Mouse (Mus musculus) E14TG2a.4 (cell line): ENCODE results near the gene Akr1d1.

Experiments
- H3K27me3 ChIP-seq: 2 replicates; pipeline ENCODE4 v1.6.1; 2014; ENCODE audit warnings: low read length, control low read depth; ENCODE audit not compliant: insufficient read depth
- H3K36me3 ChIP-seq: 2 replicates; pipeline ENCODE4 v1.6.1; 2014; ENCODE audit warnings: low read length, control low read depth; ENCODE audit not compliant: insufficient read depth
- H3K4me1 ChIP-seq: replicated peaks from 2 replicates; pipeline ENCODE4 v1.6.1; 2014; ENCODE audit warnings: low read depth, low read length, control low read depth
- H3K4me3 ChIP-seq: replicated peaks from 2 replicates; pipeline ENCODE4 v1.5.1; 2014; ENCODE audit warnings: mild to moderate bottlenecking, low read length
- H3K9me3 ChIP-seq: 2 replicates; pipeline ENCODE4 v1.6.1; 2014; ENCODE audit warnings: low read length, control low read depth
- CTCF ChIP-seq: conservative IDR thresholded peaks from 2 replicates; pipeline ENCODE4 v1.5.1; 2014; ENCODE audit warnings: low read length
- NANOG ChIP-seq: IDR thresholded peaks from 2 replicates; pipeline ENCODE4 v1.6.1; 2014; ENCODE audit warnings: borderline replicate concordance, low read length, mixed read lengths
- POU5F1 ChIP-seq: IDR thresholded peaks from 2 replicates; pipeline ENCODE4 v1.6.1; 2014; ENCODE audit warnings: low read length, borderline replicate concordance

The Akr1d1 gene

DNA sequence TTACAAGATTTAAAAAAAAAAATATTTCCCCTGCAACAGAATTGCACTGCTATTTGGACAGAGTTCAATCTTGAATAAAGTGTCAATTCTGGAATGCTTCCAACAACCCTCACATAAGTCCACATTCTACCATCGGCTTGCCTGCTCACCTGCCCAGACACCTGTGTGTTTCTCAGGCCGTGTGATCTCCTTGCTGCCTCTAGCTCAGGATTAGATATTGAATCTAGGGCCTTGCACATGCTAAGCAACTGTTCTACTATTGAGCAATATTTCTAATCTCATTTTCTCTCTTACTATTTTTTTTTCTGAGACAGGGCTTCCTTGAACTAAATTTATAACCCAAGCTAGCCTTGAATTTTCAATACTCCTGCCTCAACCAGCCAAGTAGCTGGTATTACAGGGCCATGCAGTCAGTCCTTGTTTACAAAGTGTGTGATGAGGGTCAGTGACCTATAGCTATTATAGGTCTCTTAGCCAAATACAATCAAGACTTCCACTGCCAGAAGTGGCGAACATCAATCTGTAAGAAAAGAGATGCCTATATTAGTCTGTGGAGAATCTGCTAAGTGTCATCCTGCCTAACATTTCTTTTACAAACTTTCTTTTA is 23.0 kb upstream of the Akr1d1 start:
- Histone ChIP-seq H3K27me3 (no peaks in the 10 kb centered on the region), H3K4me1 (no peaks in the 10 kb centered on the region), H3K36me3 (no peaks in the 10 kb centered on the region), H3K9me3 (no peaks in the 10 kb centered on the region), H3K4me3 (no peak overlapping the region)
- TF ChIP-seq NANOG (no peak), POU5F1 (no peak), CTCF (no peak)

DNA sequence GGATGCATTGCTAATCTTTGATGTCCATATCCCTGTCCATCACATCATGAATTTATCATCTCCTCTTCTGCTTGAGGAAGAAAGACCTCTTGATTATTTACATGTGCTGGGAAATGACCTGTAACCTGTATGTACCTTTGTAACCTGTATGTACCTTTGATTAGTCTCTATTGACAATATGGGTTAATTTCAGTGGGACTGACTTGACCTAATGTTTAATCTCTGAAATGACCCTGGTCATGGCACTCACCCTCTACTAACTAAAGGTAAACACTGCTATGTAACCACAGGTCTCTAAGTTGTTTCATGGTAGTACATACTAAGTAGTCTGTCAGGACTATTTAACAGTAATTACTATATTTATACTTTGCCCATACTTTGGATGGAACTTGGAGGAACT is 19.2 kb upstream of the Akr1d1 start:
- Histone ChIP-seq H3K4me3 (no peak overlapping the region), H3K9me3 (no peaks in the 10 kb centered on the region), H3K27me3 (no peaks in the 10 kb centered on the region), H3K36me3 (no peaks in the 10 kb centered on the region), H3K4me1 (no peaks in the 10 kb centered on the region)
- TF ChIP-seq NANOG (no peak), CTCF (no peak), POU5F1 (no peak)

DNA sequence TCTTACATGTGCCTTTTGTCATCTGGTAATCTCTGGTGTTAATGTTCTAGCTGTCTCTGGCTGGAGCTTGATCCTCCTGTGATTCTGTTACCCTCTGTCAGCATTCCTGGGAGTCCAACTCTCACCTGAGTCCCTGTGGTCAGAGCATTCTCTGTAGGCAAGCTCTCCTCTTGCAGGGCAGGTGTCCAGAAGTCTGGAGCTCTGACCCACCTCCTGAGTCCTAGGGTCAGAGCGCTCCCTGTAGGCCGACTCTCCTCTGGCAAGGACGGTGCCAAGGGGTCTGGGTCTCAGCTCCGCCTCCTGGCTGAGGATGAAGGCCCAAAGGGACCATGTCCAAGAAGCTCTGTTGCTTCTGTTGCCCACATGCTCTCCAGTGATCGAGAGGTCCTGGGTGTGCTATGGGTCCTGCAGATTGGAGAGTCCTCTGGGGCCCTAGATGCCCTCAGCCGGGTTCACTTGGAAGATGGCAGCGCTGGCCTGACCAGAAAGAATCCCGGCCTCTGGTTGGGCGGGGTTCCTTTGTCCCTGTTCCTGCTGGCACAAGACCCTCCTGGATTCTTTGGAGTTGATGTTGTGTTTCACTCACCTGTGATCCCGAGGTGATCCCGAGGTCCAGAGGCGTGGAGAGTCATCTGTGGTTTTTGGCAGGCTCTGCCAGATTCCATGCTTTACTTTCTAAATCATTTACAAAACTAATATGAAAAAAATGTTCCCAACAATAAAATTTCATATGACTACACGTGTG is 9.2 kb upstream of the Akr1d1 start:
- H3K27me3 ChIP-seq: no peaks in the 10 kb centered on the region
- H3K9me3 ChIP-seq: peaks cover 24% of the 10 kb centered on the region
- no peak for TF ChIP-seq POU5F1
- TF ChIP-seq NANOG: no peak
- TF ChIP-seq CTCF: no peak
- no peaks in the 10 kb centered on the region for H3K36me3 ChIP-seq
- H3K4me1 ChIP-seq: no peaks in the 10 kb centered on the region
- H3K4me3 ChIP-seq: no peak overlapping the region

DNA sequence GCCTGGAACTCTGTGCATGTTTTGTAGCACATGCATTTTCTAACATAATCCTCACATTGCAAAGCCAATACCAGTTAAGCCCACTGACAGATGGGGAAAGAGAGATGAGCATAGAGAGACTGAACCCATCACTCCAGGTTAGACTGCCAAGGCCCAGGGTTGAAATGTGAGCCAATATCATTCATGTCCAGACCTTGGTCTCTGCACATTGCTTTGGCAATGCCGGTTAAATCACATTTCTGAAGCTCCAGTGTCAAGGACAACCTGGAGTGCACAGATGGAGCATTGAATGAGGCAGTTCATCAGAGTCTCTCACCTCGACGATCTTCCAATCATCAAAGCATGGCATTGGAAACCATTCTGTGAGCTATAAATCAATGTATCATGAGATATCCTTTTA is 2.1 kb downstream of the Akr1d1 start:
- TF ChIP-seq NANOG (no peak), POU5F1 (no peak), CTCF (no peak)
- H3K4me1 ChIP-seq: no peaks in the 10 kb centered on the region
- peaks cover 8% of the 10 kb centered on the region for H3K9me3 ChIP-seq
- H3K27me3 ChIP-seq: no peaks in the 10 kb centered on the region
- H3K36me3 ChIP-seq: no peaks in the 10 kb centered on the region
- H3K4me3 ChIP-seq: no peak overlapping the region

DNA sequence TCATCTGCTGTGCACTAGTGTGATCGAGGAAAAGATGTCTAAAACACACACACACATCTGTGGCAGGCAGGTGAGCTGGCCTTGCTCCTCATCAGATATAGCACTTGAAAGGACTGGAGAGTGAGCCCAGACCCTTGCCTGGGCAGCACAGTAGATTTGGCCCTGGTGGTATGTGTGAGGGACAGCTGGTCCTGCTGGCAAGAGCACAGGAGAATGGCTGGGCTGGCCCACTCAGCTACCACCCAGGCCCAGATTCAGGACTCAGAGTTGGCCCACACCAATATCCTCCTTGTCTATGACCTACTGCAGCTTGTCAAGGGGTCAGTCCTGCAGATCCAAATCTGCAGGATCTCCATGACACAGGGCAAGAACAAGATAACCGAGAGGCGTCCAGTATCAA is 6.9 kb downstream of the Akr1d1 start:
- H3K4me3 ChIP-seq: no peak overlapping the region
- TF ChIP-seq NANOG: no peak
- no peaks in the 10 kb centered on the region for H3K27me3 ChIP-seq
- peaks cover 8% of the 10 kb centered on the region for H3K9me3 ChIP-seq
- H3K36me3 ChIP-seq: no peaks in the 10 kb centered on the region
- H3K4me1 ChIP-seq: no peaks in the 10 kb centered on the region

DNA sequence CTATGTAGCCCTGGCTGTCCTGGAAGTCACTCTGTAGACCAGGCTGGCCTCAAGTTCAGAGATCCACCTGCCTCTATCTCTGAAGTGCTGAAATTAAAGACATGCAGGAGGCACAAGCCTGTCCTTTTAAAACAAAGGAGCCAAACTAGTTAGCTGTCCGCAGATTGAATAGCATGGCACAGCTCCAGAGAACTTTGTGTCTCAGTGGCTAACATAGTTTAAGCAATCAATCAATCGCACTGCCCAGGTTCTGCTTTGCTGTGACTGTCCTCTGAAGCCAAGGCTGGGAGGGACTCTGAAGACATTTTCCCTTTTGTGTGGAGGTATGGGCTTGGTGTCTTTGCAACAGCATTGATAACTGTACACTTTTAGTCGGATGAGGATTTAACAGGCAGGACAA is 7.8 kb downstream of the Akr1d1 start:
- H3K27me3 ChIP-seq: no peaks in the 10 kb centered on the region
- peaks cover 8% of the 10 kb centered on the region for H3K9me3 ChIP-seq
- no peaks in the 10 kb centered on the region for H3K36me3 ChIP-seq
- no peak for TF ChIP-seq CTCF
- TF ChIP-seq NANOG: no peak
- no peak for TF ChIP-seq POU5F1
- no peaks in the 10 kb centered on the region for H3K4me1 ChIP-seq
- H3K4me3 ChIP-seq: no peak overlapping the region

DNA sequence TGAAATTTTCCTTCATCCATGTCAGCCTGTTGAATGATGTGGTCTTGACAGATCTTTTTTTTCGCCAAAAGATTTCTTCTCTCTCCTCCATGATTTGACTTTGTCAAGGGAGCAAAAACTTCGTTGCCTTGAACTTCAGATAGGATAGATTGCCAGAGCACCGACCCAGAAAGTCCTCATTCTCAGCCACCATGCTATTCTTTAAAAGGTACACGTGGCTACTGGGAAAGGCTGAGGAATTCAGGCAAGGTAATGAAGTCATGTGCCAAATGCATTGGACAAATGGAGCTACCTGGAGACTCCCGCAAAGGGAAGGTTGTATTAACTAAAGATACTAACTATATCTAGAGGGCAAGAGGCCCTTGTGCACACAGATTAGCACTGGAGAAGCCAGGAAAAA is 8.8 kb downstream of the Akr1d1 start:
- Histone ChIP-seq H3K4me3 (no peak overlapping the region), H3K9me3 (peaks cover 8% of the 10 kb centered on the region), H3K36me3 (no peaks in the 10 kb centered on the region), H3K4me1 (no peaks in the 10 kb centered on the region), H3K27me3 (no peaks in the 10 kb centered on the region)
- TF ChIP-seq NANOG (no peak), POU5F1 (no peak), CTCF (no peak)

DNA sequence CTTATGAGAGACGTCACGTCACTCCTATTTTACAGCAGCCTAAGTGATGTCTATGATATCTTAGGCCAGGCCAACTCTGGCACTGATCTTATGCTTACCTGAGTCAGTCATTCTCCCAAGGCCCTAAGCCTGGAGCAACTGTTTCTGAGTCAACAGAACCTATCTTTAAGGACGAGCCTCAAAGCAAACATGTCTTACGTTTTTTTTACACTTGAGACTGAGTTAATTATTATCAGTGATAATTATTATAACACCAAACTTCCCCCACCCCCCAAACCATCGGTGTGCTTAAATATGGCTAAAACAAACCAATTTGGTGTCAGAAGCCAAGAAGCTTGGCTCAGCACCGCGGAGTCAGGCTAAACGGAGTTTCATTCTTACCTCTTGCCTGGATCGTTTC is 9.4 kb downstream of the Akr1d1 start:
- Histone ChIP-seq H3K4me1 (no peaks in the 10 kb centered on the region), H3K27me3 (no peaks in the 10 kb centered on the region), H3K4me3 (no peak overlapping the region), H3K9me3 (peaks cover 8% of the 10 kb centered on the region), H3K36me3 (no peaks in the 10 kb centered on the region)
- no peak for TF ChIP-seq CTCF
- no peak for TF ChIP-seq POU5F1
- TF ChIP-seq NANOG: no peak

DNA sequence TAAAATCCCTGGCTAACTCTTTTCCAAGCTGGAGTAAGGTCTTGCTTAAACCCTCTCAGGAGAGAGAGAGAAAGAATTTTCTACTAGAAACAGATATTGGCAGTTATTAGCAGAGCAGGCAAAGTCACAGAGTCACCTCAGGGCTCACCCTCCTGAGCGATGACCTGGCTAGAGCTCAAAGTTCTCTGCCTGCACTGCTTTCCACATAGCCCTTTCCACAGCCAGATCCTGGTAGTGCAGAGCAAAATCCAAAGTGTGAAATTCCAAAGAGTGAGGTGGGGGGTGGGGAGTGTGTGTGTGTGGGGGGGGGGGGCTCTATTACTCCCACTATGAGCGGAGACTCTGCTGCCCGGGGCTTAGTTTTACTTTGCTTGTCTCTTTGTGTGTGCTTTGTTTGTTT is 10.1 kb downstream of the Akr1d1 start:
- Histone ChIP-seq H3K27me3 (no peaks in the 10 kb centered on the region), H3K4me1 (no peaks in the 10 kb centered on the region), H3K4me3 (no peak overlapping the region), H3K9me3 (peaks cover 12% of the 10 kb centered on the region), H3K36me3 (no peaks in the 10 kb centered on the region)
- TF ChIP-seq NANOG: no peak
- no peak for TF ChIP-seq CTCF
- TF ChIP-seq POU5F1: no peak
